ENCODE assay signal across 8 mouse cellular contexts in the genomic region with DNA sequence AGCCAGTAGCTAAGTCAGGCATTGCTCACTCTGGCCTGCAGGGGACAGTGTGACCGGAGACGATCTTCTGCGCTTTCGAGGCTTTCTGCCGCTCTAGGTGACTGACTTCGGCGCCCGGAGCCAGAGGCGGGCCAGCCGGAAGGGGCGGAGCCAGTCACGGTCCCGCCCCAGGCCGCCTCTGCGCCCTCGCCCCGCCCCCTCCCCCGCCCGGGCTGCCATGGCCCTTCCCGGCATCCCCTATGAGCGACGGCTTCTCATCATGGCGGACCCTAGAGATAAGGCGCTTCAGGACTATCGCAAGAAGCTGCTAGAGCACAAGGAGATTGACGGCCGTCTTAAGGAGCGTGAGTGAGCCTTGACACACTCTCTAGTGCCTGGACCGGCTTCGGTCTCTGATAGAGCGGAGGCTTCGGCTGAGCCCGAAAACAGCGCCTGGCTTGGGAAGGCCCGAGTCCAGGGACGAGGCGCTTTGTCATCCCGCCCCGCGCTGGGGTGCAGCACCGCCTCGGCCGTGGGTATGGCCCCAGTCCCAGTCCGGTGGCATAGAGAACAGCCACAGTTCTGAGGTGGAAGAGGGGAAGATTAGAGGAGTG. TPM values are rescaled to one million over a fixed set of nuclear protein-coding genes. Genes with fewer than 3 reads are reported as not detected.
DNase-seq lines count a peak whose midpoint lies in the region; ATAC-seq and TF ChIP-seq lines count a peak whose summit lies in the region.

A gene (plus strand): TSS at position 200 of the 593 bp plus-strand sequence.

- TF ChIP-seq CTCF in cortical plate, adult 2 months (IDR thresholded peaks at IDR 0.05; ENCODE audit: extremely low read depth, insufficient read depth, low read length) = peak; percentile 81

- H3K4me1 ChIP-seq in cortical plate, adult 2 months (ENCODE audit: control insufficient read depth, insufficient read depth, low read length) = peaks cover 1% of the 10 kb centered on the region; the same call in 1 of the 2 replicates

- peak; percentile 66; the same call in 1 of the 2 replicates for TF ChIP-seq POLR2A in cortical plate, adult 2 months (IDR thresholded peaks at IDR 0.05; ENCODE audit: extremely low read depth, insufficient read depth, low read length)

- ATAC-seq in activated CD4-positive, CD25-positive, alpha-beta regulatory T cell, adult 4 months = peak; percentile 97
- peak; percentile 81 for ATAC-seq in megakaryocyte progenitor cell, adult 5-6 weeks (replicated peaks; ENCODE audit: poor library complexity)

- peak within 1 kb of the TSS; percentile 84 for H3K4me3 ChIP-seq in cortical plate, adult 2 months (ENCODE audit: insufficient read depth, low read length)

- peak within 1 kb of the TSS; percentile 52 for H3K27ac ChIP-seq in cortical plate, adult 2 months (ENCODE audit: insufficient read depth, low read length)

- peak; percentile 90 for DNase-seq in gastrocnemius, postnatal 10 days
- DNase-seq in induced T-regulatory cell, adult 2 months (ENCODE audit: low read depth) = peak; percentile 97
- peak; percentile 87 to 91 for DNase-seq in left cerebral cortex, adult 9 months (ENCODE audit: low spot score in 2 of 2)
- peak; percentile 88 for DNase-seq in right cerebral cortex, postnatal 14 days
- DNase-seq in urinary bladder, postnatal 36 days (ENCODE audit: low spot score in 2 of 2) = peak; percentile 82 to 91

RNA-seq across cellular contexts. Expression of the gene that starts here (rescaled TPM):
- polyA plus RNA-seq in activated CD4-positive, CD25-positive, alpha-beta regulatory T cell, adult 4 months (2017; shearing (Covaris generic)) = 100 to 1,000 TPM; 143 to 183 TPM
- 87.2 and 88.7 TPM in 2 replicates for polyA plus RNA-seq in cortical plate, adult 2 months (2012; rRNA removed)
- 100 to 1,000 TPM; 119 to 125 TPM for total RNA-seq in gastrocnemius, postnatal 10 days (2021)
- 158 and 168 TPM in 2 replicates for total RNA-seq in megakaryocyte progenitor cell, adult 5-6 weeks (2015)
- total RNA-seq in megakaryocyte progenitor cell, adult 5-6 weeks (2017) = 186 and 238 TPM in 2 replicates

Comparison
In these comparisons a context has a peak if more than half of its experiments do, and no peak if none do; other contexts are left out.
1. Peak in every context shown above with its lines: DNase-seq, ATAC-seq, H3K4me3 ChIP-seq and H3K27ac ChIP-seq.